Mouse (Mus musculus) bone marrow macrophage, adult 2 months (primary cell): ENCODE results near the gene Brinp2. TPM values are rescaled to one million over a fixed set of nuclear protein-coding genes. Genes with fewer than 3 reads are reported as not detected.

Experiments used
- H3K27ac ChIP-seq: 2 replicates; pipeline ENCODE4 v1.5.1; 2012; ENCODE audit warnings: low read depth, low read length; ENCODE audit not compliant: insufficient read depth
- H3K4me1 ChIP-seq: 2 replicates; pipeline ENCODE4 v1.6.1; 2012; ENCODE audit warnings: low read length; ENCODE audit not compliant: control insufficient read depth, insufficient read depth
- H3K4me3 ChIP-seq: 2 replicates; pipeline ENCODE4 v1.5.1; 2012; ENCODE audit warnings: mild to moderate bottlenecking, low read length, moderate library complexity; ENCODE audit not compliant: insufficient read depth
- CTCF ChIP-seq: IDR thresholded peaks from 2 replicates; pipeline ENCODE4 v1.5.1; 2012; ENCODE audit warnings: low read depth, mild to moderate bottlenecking, low read length, moderate library complexity
- POLR2A ChIP-seq: IDR thresholded peaks from 2 replicates; pipeline ENCODE4 v1.6.1; 2012; ENCODE audit warnings: mild to moderate bottlenecking, low read depth, low read length, borderline replicate concordance
- polyA plus RNA-seq: library from polyadenylated mRNA; stranded (reverse); fragments of >200 nt; gene quantifications from 2 replicates; pipeline ENCODE4 v1.2.4, GENCODE M21; 2012; ENCODE audit not compliant: missing spikeins, insufficient read depth, insufficient read length

Gene Brinp2
- polyA plus RNA-seq, 1 experiment, result not detected

DNA sequence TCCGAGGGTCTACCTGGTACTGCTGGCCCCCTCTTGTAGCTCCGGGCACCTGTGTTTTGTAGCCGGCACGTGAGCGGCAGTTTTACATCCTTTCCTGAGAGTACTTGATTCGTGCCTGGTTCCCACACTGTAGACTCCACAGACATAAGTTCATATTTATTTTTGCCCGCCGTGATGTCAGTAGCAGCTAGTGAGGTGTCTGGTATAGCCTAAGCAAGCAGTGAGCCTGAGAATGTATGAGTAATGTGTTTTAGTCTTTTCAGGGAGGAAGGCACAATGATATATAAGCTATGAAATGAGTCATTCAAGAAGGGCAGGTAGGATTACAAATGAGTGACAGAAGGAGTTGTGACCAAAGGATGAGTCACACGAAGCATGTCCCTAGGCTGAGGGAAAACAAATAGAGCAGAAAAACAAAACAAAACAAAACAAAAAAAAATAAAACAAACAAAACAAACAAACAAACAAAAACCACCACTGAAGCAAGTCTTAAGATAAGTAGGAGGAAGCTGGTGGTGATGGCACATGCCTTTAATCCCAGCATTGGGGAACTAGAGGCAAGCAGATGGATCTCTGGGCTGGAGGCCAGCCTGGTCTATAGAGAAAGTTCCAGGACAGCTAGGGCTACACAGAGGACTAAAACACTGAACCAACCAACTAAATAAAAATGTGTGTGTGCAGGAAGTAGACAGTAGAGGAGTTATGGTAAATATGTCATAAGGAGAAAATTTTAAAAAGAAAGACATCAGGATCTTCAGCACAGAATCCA lies 100.0 kb downstream of the Brinp2 start:
- TF ChIP-seq POLR2A (no peak), CTCF (no peak)
- no peak overlapping the region for H3K27ac ChIP-seq
- no peaks in the 10 kb centered on the region for H3K4me1 ChIP-seq
- no peak overlapping the region for H3K4me3 ChIP-seq

- TF ChIP-seq POLR2A, result no peak
- H3K27ac ChIP-seq, result no peak overlapping the region
- no peak overlapping the region for H3K4me3 ChIP-seq
- no peaks in the 10 kb centered on the region for H3K4me1 ChIP-seq
Observed at GRCm38 (mm10) chr1:158252682-158253222, 103.4 kb downstream of the Brinp2 start.

- no peak overlapping the region for H3K27ac ChIP-seq
- no peak overlapping the region for H3K4me3 ChIP-seq
- TF ChIP-seq CTCF, result no peak
- TF ChIP-seq POLR2A, result no peak
- no peaks in the 10 kb centered on the region for H3K4me1 ChIP-seq
Observed at GRCm38 (mm10) chr1:158248266-158248665, 107.9 kb downstream of the Brinp2 start.

DNA sequence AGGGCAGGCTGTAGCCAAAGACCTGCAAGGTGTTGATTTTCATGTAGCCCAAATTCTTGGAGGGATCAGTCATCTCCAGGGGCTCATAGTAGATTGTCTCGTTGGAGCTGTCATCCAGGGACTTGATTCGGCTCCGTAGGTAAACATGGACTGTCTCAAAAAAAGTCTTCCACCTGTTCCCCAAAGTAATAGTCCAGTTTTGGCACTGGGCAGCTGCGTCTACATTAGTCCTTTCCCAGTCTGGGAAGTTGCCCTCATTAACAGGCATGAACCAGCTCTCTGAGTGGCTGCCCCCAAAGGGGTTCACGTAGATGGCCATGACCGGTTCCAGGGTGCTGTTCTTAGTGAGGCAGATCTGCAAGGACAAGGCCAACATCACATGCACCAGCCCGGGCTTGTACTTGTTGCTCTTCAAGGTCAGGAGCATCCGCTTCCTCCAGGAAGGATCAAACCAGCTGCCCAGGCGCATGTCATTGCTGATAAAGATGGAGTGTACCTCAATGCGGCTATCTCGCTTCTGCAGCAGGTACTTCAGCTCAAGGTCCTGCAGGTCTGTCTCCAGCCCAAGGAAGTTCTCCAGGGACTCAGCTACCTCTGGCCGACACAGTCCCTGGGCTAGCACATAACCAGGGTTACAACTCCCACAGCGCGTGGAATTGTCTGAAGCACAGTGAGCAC lies 109.5 kb downstream of the Brinp2 start:
- no peak for TF ChIP-seq POLR2A
- TF ChIP-seq CTCF, result no peak
- Histone ChIP-seq H3K4me3 (no peak overlapping the region), H3K27ac (no peak overlapping the region), H3K4me1 (no peaks in the 10 kb centered on the region)

DNA sequence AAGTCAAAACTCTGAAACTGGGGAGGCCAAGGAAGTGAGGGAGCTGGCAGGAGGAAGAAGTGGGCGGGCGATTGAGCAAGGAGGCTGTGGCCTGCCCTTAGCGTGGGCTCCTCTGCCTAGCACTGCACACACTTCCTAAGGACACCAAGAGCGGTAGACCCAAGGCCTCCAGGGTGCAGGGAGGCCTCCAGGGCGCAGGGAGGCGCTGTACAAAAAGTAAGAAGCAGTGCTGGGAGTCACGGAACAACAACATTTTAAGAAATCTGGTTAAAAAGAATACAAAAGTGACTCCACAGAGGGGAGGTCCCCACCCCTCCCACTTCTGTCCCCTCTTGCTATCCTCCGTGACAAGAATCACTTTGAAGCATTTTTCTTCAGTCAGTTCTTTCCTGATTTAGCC lies 110.6 kb downstream of the Brinp2 start:
- no peak overlapping the region for H3K27ac ChIP-seq
- no peak for TF ChIP-seq POLR2A
- TF ChIP-seq CTCF, result no peak
- no peak overlapping the region for H3K4me3 ChIP-seq
- H3K4me1 ChIP-seq, result no peaks in the 10 kb centered on the region

- TF ChIP-seq CTCF (no peak), POLR2A (no peak)
- H3K27ac ChIP-seq, result no peak overlapping the region
- no peaks in the 10 kb centered on the region for H3K4me1 ChIP-seq
- H3K4me3 ChIP-seq, result no peak overlapping the region
Observed at GRCm38 (mm10) chr1:158244016-158244415, 112.1 kb downstream of the Brinp2 start.

GRCm38 (mm10) chr1:158241848-158242556 lies 114.1 kb downstream of the Brinp2 start:
- H3K27ac ChIP-seq, result no peak overlapping the region
- H3K4me1 ChIP-seq, result no peaks in the 10 kb centered on the region
- no peak for TF ChIP-seq POLR2A
- TF ChIP-seq CTCF, result no peak
- no peak overlapping the region for H3K4me3 ChIP-seq

GRCm38 (mm10) chr1:158239841-158240240 lies 116.3 kb downstream of the Brinp2 start:
- Histone ChIP-seq H3K27ac (no peak overlapping the region), H3K4me1 (no peaks in the 10 kb centered on the region), H3K4me3 (no peak overlapping the region)
- TF ChIP-seq CTCF (no peak), POLR2A (no peak)

DNA sequence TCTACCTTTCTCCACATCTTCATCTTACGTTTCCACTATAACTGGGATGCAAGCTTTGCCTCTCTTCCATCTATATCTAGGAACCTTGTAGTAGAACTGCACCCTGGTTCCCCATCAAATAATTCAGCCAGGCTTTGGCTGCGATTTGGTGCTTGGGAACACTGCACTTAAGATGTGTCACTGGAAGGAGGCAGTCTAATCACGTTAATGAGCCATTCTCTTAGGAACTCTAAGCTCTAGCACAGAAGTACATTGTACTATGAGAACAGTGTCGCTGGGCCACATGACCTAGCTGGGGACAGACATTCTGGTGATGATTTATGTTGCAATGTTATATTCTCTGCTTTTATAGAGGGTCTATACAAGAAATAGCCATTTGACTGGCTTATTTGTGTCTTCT lies 117.4 kb downstream of the Brinp2 start:
- no peak for TF ChIP-seq POLR2A
- no peak for TF ChIP-seq CTCF
- no peak overlapping the region for H3K4me3 ChIP-seq
- H3K27ac ChIP-seq, result no peak overlapping the region
- H3K4me1 ChIP-seq, result no peaks in the 10 kb centered on the region
